Mouse (Mus musculus) urinary bladder, adult 2 months (tissue): ENCODE data around the gene Scaf1. TPM values are rescaled to one million over a fixed set of nuclear protein-coding genes. Genes with fewer than 3 reads are reported as not detected.
A peak's percentile ranks its signal among the peaks of the same experiment; 100 is the strongest.
"Not testable (repeated sequence)": the region's sequence is repeated elsewhere in the genome, so short reads cannot be mapped to it uniquely, and the experiment has no call there.

Source experiments
- DNase-seq: peaks from one replicate; pipeline ENCODE4 v3.0.0; 2022; ENCODE audit warnings: low spot score
- polyA plus RNA-seq: library from polyadenylated mRNA; depleted of rRNA; stranded (reverse); fragments of >200 nt; gene quantifications from 2 replicates; pipeline ENCODE4 v1.2.3, GENCODE M21; 2012

Scaf1 gene
- polyA plus RNA-seq, 1 experiment, result 58.4 TPM

- DNase-seq, result no peak
These were observed 29.6 kb upstream of the Scaf1 start for GRCm38 (mm10) chr7:45045741-45046140.

- DNase-seq, result no peak
These were observed 27.1 kb upstream of the Scaf1 start for GRCm38 (mm10) chr7:45043307-45043706.

DNA sequence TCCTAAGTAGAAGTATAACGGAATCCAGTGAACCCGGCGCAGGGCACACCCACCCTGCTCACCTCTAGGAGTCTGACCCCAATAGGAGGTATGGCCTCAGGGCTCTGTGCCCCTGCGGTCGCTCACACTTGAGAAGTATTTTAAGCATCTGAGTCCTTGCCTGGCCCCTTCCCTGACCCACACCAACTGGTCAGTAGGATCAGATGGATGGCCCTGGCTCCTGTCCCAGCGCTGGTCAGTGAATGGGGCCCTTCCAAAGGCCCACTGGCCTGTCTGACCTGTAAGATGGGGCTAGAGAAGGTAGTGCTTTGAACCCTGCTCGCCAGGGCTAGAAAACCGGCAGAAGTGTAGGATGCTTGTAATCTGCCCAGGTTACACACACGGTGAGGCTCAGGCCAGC lies 24.7 kb upstream of the Scaf1 start:
- DNase-seq, result no peak

- DNase-seq, result no peak
These were observed 22.2 kb upstream of the Scaf1 start for GRCm38 (mm10) chr7:45038411-45038810.

DNA sequence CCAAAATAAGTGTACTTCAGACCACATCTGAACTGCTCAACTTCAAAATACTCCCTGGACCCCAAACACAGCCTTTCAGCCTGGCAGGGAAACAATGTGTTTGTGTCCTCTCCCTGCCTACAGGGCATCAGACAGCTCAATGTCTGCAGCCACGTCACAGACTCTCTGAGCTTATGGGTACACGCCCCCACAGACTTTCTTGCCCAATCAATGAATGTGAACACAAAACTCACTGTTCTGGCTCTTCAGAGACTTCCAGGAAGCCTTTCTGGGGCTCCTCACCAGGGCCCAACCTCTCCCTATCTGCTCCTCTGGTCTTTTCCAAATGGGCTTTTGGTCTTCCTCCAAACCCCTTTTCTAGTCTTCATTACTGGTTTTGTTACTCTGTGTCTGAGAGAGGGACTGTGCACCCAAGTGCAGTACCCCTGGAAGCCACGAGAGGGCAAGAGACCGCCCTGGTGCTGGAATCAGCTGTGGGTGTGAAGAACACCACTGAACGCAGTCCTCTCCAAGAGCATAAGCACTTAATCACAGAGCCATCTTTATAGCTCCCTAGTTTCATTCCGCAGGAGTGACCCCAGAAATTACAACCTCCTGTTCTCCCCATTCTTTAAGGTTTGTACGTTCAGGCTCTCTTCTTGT lies 21.7 kb upstream of the Scaf1 start:
- no peak for DNase-seq

DNA sequence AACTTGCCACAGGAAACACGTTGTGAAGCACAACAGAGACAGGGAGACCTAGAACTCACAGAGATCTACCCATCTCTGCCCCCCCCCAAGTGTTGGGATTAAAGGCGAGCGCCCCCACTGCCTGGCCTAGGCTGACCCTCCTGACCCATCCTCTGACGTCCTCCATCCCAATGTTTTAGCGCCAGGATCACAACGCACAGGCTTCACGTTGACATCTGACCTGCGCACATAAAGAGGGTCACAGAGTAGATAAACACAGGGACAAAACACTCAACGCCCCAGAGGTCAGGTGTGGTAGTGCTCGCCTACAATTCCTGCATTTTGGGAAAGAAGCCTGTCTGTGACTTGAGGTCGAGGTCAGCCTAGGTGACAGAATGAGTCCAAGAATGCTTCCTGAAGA lies 20.5 kb upstream of the Scaf1 start:
- no peak for DNase-seq

DNA sequence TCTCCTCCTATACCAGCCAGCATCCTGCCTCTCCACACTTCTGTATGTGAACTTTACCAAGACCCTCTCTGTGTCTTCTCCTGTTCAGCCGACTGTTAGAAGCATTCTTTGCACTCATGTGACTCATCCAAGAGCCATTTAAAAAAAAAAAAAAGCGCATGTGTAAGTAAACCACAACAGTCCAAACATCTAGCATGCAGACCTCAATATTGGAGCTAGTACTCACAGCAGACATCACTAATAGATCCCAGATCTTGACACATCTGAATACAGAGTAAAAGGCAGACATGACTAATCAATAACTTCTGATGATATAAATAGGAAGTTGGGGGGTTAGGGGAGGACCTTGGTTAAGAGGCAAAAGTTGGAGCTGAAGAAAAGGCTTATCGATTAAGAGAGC lies 19.5 kb upstream of the Scaf1 start:
- DNase-seq, result no peak

DNA sequence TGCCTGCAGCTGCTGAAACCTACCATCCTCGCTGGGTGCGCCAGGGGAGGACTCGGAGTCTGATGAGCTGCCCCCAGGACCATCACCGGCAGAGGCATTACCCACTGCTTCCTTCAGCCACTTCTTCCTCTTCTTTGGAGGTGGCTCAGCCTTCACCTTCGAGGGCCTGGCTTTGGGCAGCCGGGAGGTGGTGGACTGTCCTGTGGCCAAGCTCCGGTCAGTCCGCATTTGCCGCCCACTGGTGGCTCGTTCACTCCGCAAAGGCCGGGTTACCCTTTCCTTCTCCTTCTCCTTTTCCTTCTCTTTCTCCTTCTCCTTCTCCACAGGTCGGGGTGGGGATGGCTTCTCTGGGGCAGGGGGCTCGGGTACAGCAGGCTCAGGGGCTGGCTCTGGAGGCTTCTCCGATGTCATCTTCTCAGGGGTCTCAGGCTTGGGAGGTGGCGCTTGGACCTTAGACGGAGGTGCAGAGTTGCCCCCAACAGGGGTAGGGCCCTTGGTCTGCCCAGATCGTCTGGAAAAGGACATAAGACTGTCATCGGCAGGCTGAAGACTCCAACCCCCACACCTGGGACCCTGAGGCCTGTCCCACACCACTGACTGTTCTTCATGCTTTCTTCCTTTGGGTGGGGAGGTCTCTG lies 17.7 kb upstream of the Scaf1 start:
- DNase-seq, result peak; percentile 18

GRCm38 (mm10) chr7:45030857-45031256 lies 14.7 kb upstream of the Scaf1 start:
- no peak for DNase-seq

- no peak for DNase-seq
These were observed 13.8 kb upstream of the Scaf1 start for GRCm38 (mm10) chr7:45029995-45030394.

- no peak for DNase-seq
These were observed 12.2 kb upstream of the Scaf1 start for GRCm38 (mm10) chr7:45028351-45028750.

GRCm38 (mm10) chr7:45027761-45028160 lies 11.6 kb upstream of the Scaf1 start:
- DNase-seq, result no peak

- DNase-seq, result no peak
These were observed 10.1 kb upstream of the Scaf1 start for GRCm38 (mm10) chr7:45026256-45026655.

GRCm38 (mm10) chr7:45025601-45026220 lies 9.5 kb upstream of the Scaf1 start:
- DNase-seq, result no peak

GRCm38 (mm10) chr7:45024281-45025248 lies 8.4 kb upstream of the Scaf1 start:
- DNase-seq, result no peak

- DNase-seq, result not testable (repeated sequence)
These were observed 7.5 kb upstream of the Scaf1 start for GRCm38 (mm10) chr7:45023711-45024110.

DNA sequence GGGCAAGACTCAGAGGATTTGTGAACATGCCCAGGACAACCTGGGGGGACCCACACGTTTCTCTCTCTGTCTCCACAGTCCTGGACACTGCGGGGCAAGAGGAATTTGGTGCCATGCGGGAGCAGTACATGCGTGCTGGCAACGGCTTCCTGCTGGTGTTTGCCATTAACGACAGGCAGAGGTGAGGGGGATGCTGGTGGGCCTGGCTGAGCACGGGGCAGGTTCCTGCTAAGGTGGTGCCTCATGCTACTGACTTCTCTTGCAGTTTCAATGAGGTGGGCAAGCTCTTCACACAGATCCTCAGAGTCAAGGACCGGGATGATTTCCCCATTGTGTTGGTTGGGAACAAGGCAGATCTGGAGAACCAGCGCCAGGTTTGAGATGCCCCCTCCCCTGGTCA lies 4.1 kb upstream of the Scaf1 start:
- no peak for DNase-seq

- DNase-seq, result peak; percentile 49
These were observed 2.9 kb upstream of the Scaf1 start for GRCm38 (mm10) chr7:45019031-45019571.

GRCm38 (mm10) chr7:45017242-45018061 lies 1.3 kb upstream of the Scaf1 start, which contains the start of gene Rras:
Rras (plus strand) TSS chr7:45017961.
- peak; percentile 82 for DNase-seq

- DNase-seq, result no peak
These were observed 598 bp upstream of the Scaf1 start for GRCm38 (mm10) chr7:45016761-45017160.
